Mouse (Mus musculus) thymus, adult 2 months (tissue): ENCODE data around the gene Olfr1359. TPM values are rescaled to one million over a fixed set of nuclear protein-coding genes. Genes with fewer than 3 reads are reported as not detected.
"Not testable (repeated sequence)": the region's sequence is repeated elsewhere in the genome, so short reads cannot be mapped to it uniquely, and the experiment has no call there.

ENCODE experiments used
- DNase-seq: peaks from one replicate; pipeline ENCODE4 v3.0.0; 2021
- H3K27ac ChIP-seq: fragments of 200-500 bp; 2 replicates; pipeline ENCODE4 v1.5.1; 2012; ENCODE audit warnings: low read length, control low read depth; ENCODE audit not compliant: control insufficient read depth, insufficient read depth
- H3K27me3 ChIP-seq: fragments of 200-500 bp; 2 replicates; pipeline ENCODE4 v1.6.1; 2012; ENCODE audit warnings: mild to moderate bottlenecking, low read length, moderate library complexity, mixed read lengths; ENCODE audit not compliant: control insufficient read depth, insufficient read depth
- H3K36me3 ChIP-seq: fragments of 200-500 bp; 2 replicates; pipeline ENCODE4 v1.6.1; 2012; ENCODE audit warnings: mild to moderate bottlenecking, low read length, moderate library complexity; ENCODE audit not compliant: control insufficient read depth, insufficient read depth
- H3K4me1 ChIP-seq: fragments of 200-500 bp; replicated peaks from 2 replicates; pipeline ENCODE4 v1.6.1; 2012; ENCODE audit warnings: low read length; ENCODE audit not compliant: control insufficient read depth, insufficient read depth
- H3K4me3 ChIP-seq: fragments of 200-500 bp; 2 replicates; pipeline ENCODE4 v1.5.1; 2012; ENCODE audit warnings: mild to moderate bottlenecking, low read length, control low read depth, moderate library complexity; ENCODE audit not compliant: control insufficient read depth, insufficient read depth
- CTCF ChIP-seq: fragments of 200-500 bp; IDR thresholded peaks from 2 replicates; pipeline ENCODE4 v1.5.1; 2012; ENCODE audit warnings: mild to moderate bottlenecking, control low read depth, low read length, moderate library complexity, borderline replicate concordance; ENCODE audit not compliant: control insufficient read depth, poor library complexity, insufficient read depth; ENCODE audit errors: extremely low read depth
- POLR2A ChIP-seq: fragments of 200-500 bp; IDR thresholded peaks from 2 replicates; pipeline ENCODE4 v1.6.1; 2012; ENCODE audit warnings: mild to moderate bottlenecking, low read length, control low read depth, moderate library complexity; ENCODE audit not compliant: control insufficient read depth, poor library complexity, insufficient read depth; ENCODE audit errors: extremely low read depth
- WGBS: fragments of 180-500 bp; shearing (Covaris S2); methylation state at CpG from one replicate; pipeline ENCODE4 v1.1.7; 2018; 5-methylcytosine and 5-hydroxymethylcytosine counted together
- polyA plus RNA-seq: library from polyadenylated mRNA; depleted of rRNA; stranded (reverse); fragments of >200 nt; gene quantifications from 2 replicates; pipeline ENCODE4 v1.2.3, GENCODE M21; 2012

Gene Olfr1359
- polyA plus RNA-seq, 1 experiment, result not detected

GRCm38 (mm10) chr13:21750159-21751017, 52.5 kb downstream of the Olfr1359 start, which contains the start of gene Hist1h4k:
Gene Hist1h4k (minus strand): TSS chr13:21750505.
- DNase-seq, result peak; percentile 96

GRCm38 (mm10) chr13:21751417-21751816, 53.5 kb downstream of the Olfr1359 start:
- TF ChIP-seq CTCF, result no peak
- no peak for TF ChIP-seq POLR2A
- no peak overlapping the region for H3K27ac ChIP-seq
- no peak overlapping the region for H3K4me3 ChIP-seq
- peaks cover 7% of the 10 kb centered on the region for H3K4me1 ChIP-seq
- no peak for DNase-seq
- no peaks in the 10 kb centered on the region for H3K27me3 ChIP-seq
- H3K36me3 ChIP-seq, result no peaks in the 10 kb centered on the region

More at GRCm38 (mm10) chr13:21750159-21751017, 52.5 kb downstream of the Olfr1359 start, which contains the start of gene Hist1h4k:
- peak; percentile 84 for TF ChIP-seq POLR2A
- WGBS, result under 1% methylated on average over 46 of the region's 56 CpGs
- H3K27ac ChIP-seq, result peak within 1 kb of the TSS; percentile 96
- H3K27me3 ChIP-seq, H3K4me1 ChIP-seq, H3K36me3 ChIP-seq: not testable (repeated sequence)
- H3K4me3 ChIP-seq, result peak within 1 kb of the TSS; percentile 61

- WGBS, result 84% methylated on average over 3 of the region's 3 CpGs
- H3K27ac ChIP-seq, result no peak overlapping the region; the same call in 1 of the 2 replicates
- TF ChIP-seq POLR2A (no peak), CTCF (no peak)
- H3K36me3 ChIP-seq, result no peaks in the 10 kb centered on the region
- H3K4me1 ChIP-seq, result peaks cover 7% of the 10 kb centered on the region
- no peak overlapping the region for H3K4me3 ChIP-seq
- no peaks in the 10 kb centered on the region for H3K27me3 ChIP-seq
- no peak for DNase-seq
Measured at GRCm38 (mm10) chr13:21751827-21752226, 53.9 kb downstream of the Olfr1359 start.

- no peak for TF ChIP-seq CTCF
- no peak for TF ChIP-seq POLR2A
- H3K4me3 ChIP-seq, result no peak overlapping the region
Measured at GRCm38 (mm10) chr13:21752356-21752755, 54.4 kb downstream of the Olfr1359 start.

GRCm38 (mm10) chr13:21753051-21753523, 55.2 kb downstream of the Olfr1359 start:
- peak overlapping the region; percentile 69 for H3K4me3 ChIP-seq
- WGBS, result 4% methylated on average over 10 of the region's 10 CpGs
- TF ChIP-seq POLR2A (no peak), CTCF (no peak)

More at GRCm38 (mm10) chr13:21752356-21752755, 54.4 kb downstream of the Olfr1359 start:
- Histone ChIP-seq H3K27ac (peak overlapping the region; percentile 7; the same call in 1 of the 2 replicates), H3K36me3 (no peaks in the 10 kb centered on the region), H3K4me1 (peaks cover 7% of the 10 kb centered on the region), H3K27me3 (no peaks in the 10 kb centered on the region)
- 54% methylated on average over 3 of the region's 3 CpGs for WGBS
- DNase-seq, result no peak

GRCm38 (mm10) chr13:21753524-21754285, 55.8 kb downstream of the Olfr1359 start, which contains the start of the genes Hist1h2ak and Hist1h2bn:
Gene Hist1h2ak (minus strand): TSS chr13:21753827.
Gene Hist1h2bn (plus strand): TSS chr13:21754123.
- not testable (repeated sequence) for H3K36me3 ChIP-seq, H3K27me3 ChIP-seq, H3K4me1 ChIP-seq
- H3K4me3 ChIP-seq, result peak within 1 kb of the TSS; percentile 69
- peak; percentile 68; the same call in 1 of the 2 replicates for TF ChIP-seq POLR2A
- peak within 1 kb of the TSS; percentile 94 for H3K27ac ChIP-seq
- DNase-seq, result peak; percentile 78
- under 1% methylated on average over 50 of the region's 50 CpGs for WGBS

More at GRCm38 (mm10) chr13:21753051-21753523, 55.2 kb downstream of the Olfr1359 start:
- Histone ChIP-seq H3K4me1 (peaks cover 5% of the 10 kb centered on the region; the same call in 1 of the 2 replicates), H3K36me3 (no peaks in the 10 kb centered on the region), H3K27ac (peak overlapping the region; percentile 94), H3K27me3 (no peaks in the 10 kb centered on the region)
- DNase-seq, result no peak

GRCm38 (mm10) chr13:21754294-21755001, 56.5 kb downstream of the Olfr1359 start:
- not testable (repeated sequence) for H3K27me3 ChIP-seq, H3K36me3 ChIP-seq, H3K4me1 ChIP-seq
- Histone ChIP-seq H3K4me3 (peak overlapping the region; percentile 49), H3K27ac (peak overlapping the region; percentile 90)
- peak; percentile 42 for DNase-seq
- WGBS, result under 1% methylated on average over 25 of the region's 26 CpGs
